Mouse (Mus musculus) midbrain, embryonic 10.5 days (tissue): ENCODE measurements around the gene Osbpl6. TPM values are rescaled to one million over a fixed set of nuclear protein-coding genes. Genes with fewer than 3 reads are reported as not detected.

Experiments
- DNase-seq: peaks from one replicate; pipeline ENCODE4 v3.0.0-alpha.2; 2017; ENCODE audit warnings: low spot score
- H3K27ac ChIP-seq: fragments of 300-500 bp; sonication (generic); replicated peaks from 2 replicates; pipeline ENCODE4 v1.5.1; 2016; ENCODE audit warnings: mild to moderate bottlenecking
- H3K27me3 ChIP-seq: fragments of 300-500 bp; sonication (generic); 2 replicates; pipeline ENCODE4 v1.6.1; 2016; ENCODE audit warnings: low read depth, mild to moderate bottlenecking; ENCODE audit not compliant: poor library complexity, severe bottlenecking
- H3K36me3 ChIP-seq: fragments of 300-500 bp; sonication (generic); 2 replicates; pipeline ENCODE4 v1.6.1; 2016; ENCODE audit warnings: mild to moderate bottlenecking, moderate library complexity
- H3K4me1 ChIP-seq: fragments of 300-500 bp; sonication (generic); 2 replicates; pipeline ENCODE4 v1.6.1; 2016
- H3K4me3 ChIP-seq: fragments of 300-500 bp; sonication (generic); 2 replicates; pipeline ENCODE4 v1.5.1; 2016; ENCODE audit warnings: mild to moderate bottlenecking, moderate library complexity
- H3K9me3 ChIP-seq: fragments of 300-500 bp; sonication (generic); replicated peaks from 2 replicates; pipeline ENCODE4 v1.6.1; 2016; ENCODE audit warnings: mild to moderate bottlenecking
- WGBS: fragments of 180-500 bp; shearing (Covaris S2); methylation state at CpG from one replicate; pipeline ENCODE4 v1.1.7; 2016; 5-methylcytosine and 5-hydroxymethylcytosine counted together
- polyA plus RNA-seq: library from polyadenylated mRNA; unstranded; fragments of >200 nt; fragmentation: Nextera tagmentation; extraction: Ambion mirVana; gene quantifications from 2 replicates; pipeline ENCODE4 v1.2.1, GENCODE M21; 2016

Osbpl6 gene
- polyA plus RNA-seq, 1 experiment from 2014 or later, result 10.8 TPM

DNA sequence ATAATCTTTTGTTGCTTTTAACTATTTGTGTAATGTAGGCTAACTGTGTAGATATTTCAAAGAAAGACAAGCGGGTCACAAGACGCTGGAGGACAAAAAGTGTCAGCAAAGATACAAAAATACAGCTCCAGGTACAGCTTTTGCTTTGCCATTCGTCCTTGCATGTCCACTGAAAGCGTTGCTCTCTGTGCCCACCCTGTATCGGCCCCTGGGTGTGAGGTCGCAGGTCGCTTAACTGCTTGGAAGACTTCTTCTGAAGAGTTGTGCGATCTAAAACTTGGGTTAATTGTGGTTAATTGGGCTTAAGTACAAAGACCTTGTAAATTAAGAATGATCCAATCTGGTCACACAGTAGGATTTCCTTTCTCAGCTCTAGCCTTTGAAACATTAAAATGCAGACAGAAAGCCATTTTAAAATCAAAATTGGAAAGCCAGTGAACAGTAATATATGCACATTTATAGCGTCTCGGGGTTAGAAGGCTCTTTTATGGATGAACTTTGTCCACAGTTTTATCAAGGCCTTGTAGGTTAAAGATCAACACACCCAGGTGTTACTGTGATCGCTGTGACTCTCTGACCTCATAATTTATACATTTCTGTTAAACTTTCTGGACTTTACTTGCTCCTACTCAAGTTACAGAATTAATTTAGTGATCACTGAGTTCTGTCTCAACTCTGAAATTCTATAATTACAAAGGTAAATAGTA, 149.7 kb downstream of the Osbpl6 start:
- WGBS, result 83% methylated on average over 11 of the region's 11 CpGs
- H3K36me3 ChIP-seq, result no peaks in the 10 kb centered on the region
- no peaks in the 10 kb centered on the region for H3K9me3 ChIP-seq
- H3K4me1 ChIP-seq, result no peaks in the 10 kb centered on the region
- H3K27me3 ChIP-seq, result no peaks in the 10 kb centered on the region
- no peak overlapping the region for H3K4me3 ChIP-seq
- H3K27ac ChIP-seq, result no peak overlapping the region
- DNase-seq, result no peak

DNA sequence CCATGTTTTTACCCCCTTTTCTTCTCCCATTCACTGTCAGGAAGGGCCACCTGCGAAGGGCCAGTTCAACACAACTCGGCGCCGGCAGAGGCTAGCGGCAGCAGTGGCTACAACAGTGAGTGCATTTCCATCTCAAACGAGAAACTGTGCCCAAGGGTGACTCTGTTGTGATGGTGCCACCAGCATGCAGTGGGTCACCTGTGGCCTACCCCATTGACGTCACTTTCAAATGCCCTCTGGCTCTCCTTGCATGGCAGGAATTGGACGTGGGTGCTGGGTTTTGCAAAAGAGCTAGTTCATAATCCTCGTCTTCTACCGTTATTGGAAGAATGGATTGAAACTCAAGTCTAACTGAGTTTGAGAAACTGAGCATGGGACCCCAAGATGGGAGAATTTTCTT, 153.8 kb downstream of the Osbpl6 start:
- Histone ChIP-seq H3K27ac (no peak overlapping the region), H3K27me3 (no peaks in the 10 kb centered on the region), H3K4me3 (no peak overlapping the region), H3K4me1 (no peaks in the 10 kb centered on the region), H3K36me3 (no peaks in the 10 kb centered on the region), H3K9me3 (no peaks in the 10 kb centered on the region)
- DNase-seq, result no peak
- 90% methylated on average over 10 of the region's 10 CpGs for WGBS

DNA sequence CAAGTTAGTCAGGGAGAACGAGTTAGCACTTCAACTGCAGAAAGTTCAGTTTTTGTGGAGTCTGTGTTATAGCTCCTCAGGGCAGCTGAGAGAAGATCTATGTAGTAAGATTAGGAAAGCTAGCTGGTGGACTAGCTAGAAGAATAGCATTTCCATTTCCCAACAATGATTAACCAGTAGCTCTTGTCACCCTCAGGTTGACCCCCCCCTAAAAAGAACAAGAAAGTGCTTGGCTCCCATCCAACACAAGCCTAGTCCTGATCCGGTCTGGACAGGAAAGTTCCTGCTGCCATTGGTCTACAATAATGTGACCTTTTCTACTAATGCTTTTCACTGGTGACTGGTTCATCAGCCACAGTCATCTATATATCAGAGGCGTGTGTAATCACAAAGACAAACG, 157.6 kb downstream of the Osbpl6 start:
- DNase-seq, result no peak
- no peaks in the 10 kb centered on the region for H3K36me3 ChIP-seq
- 84% methylated on average over 4 of the region's 4 CpGs for WGBS
- no peak overlapping the region for H3K27ac ChIP-seq
- no peaks in the 10 kb centered on the region for H3K4me1 ChIP-seq
- no peaks in the 10 kb centered on the region for H3K27me3 ChIP-seq
- no peaks in the 10 kb centered on the region for H3K9me3 ChIP-seq
- no peak overlapping the region for H3K4me3 ChIP-seq

DNA sequence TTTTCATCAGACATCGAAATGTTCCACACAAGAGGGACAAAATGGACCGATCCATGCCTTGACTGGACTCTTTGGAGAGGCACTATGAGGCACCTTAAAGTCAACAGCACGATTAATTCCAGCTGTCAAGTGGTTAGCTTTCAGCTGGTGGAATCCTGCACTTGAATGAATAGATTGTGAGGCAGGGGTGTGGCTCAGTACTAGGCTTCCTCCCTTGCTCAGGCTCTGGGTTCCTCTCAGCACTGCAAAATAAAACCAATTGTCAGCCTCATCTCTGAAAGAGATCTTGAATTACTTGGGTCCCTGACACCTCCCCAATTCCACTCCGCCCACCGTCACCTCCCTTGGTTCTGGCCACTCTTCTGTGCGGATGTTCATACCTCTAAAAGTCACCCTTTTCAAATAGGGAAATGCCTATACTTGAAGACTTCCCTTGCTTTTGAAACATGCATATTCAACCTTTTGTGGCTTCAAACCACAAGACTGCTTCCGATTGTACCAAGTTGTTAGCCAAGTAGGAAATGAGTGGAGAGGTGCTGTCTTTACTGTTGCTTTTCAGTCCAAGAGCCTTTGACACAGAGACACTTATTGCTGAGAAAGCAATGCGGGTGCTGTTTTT, 160.7 kb downstream of the Osbpl6 start:
- no peaks in the 10 kb centered on the region for H3K4me1 ChIP-seq
- H3K4me3 ChIP-seq, result no peak overlapping the region
- H3K9me3 ChIP-seq, result no peaks in the 10 kb centered on the region
- 86% methylated on average over 8 of the region's 8 CpGs for WGBS
- no peaks in the 10 kb centered on the region for H3K36me3 ChIP-seq
- no peaks in the 10 kb centered on the region for H3K27me3 ChIP-seq
- no peak overlapping the region for H3K27ac ChIP-seq
- DNase-seq, result no peak

DNA sequence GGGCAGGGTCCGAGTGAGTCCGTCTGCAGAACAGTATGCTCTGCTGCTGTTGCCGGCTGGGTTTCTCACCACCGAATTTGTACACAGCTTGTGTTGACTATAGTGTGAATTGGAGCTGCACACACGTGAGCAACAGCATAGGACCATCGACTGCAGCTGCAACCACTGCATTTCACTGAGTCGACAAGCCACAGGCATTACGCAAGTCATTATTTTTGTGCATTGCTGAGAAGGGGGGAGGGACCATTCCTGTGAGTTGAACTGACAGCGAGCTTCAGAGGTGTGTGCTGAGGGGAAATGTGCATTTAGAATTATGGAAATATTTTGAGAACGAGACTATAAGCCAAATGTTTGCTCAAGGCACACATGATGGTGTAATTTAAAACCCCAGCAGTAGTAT, 165.2 kb downstream of the Osbpl6 start:
- Histone ChIP-seq H3K4me3 (no peak overlapping the region), H3K4me1 (no peaks in the 10 kb centered on the region), H3K9me3 (no peaks in the 10 kb centered on the region), H3K36me3 (no peaks in the 10 kb centered on the region), H3K27ac (no peak overlapping the region), H3K27me3 (no peaks in the 10 kb centered on the region)
- DNase-seq, result no peak
- WGBS, result 86% methylated on average over 10 of the region's 10 CpGs

DNA sequence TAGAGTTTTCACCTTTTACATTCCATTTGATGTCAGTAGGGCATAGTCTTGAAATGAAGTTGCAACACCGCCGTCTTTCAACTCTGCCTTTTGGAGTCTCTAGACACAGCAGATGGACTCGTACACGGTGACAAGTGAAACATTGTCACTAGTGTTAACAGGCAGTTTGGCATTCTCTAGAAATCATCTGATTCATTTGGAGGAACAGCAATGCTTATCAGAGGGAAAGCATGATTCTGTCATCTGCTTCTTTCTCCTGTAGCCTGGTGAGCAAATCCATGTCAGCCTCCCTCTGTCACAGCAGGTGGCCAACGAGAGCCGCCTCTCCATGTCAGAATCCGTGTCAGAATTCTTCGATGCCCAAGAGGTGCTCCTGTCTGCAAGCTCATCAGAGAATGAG, 172.6 kb downstream of the Osbpl6 start:
- Histone ChIP-seq H3K4me1 (no peaks in the 10 kb centered on the region), H3K9me3 (peaks cover 3% of the 10 kb centered on the region; the same call in 1 of the 2 replicates), H3K27me3 (no peaks in the 10 kb centered on the region), H3K27ac (no peak overlapping the region), H3K36me3 (no peaks in the 10 kb centered on the region; the same call in 1 of the 2 replicates), H3K4me3 (no peak overlapping the region)
- no peak for DNase-seq
- WGBS, result 88% methylated on average over 8 of the region's 8 CpGs

DNA sequence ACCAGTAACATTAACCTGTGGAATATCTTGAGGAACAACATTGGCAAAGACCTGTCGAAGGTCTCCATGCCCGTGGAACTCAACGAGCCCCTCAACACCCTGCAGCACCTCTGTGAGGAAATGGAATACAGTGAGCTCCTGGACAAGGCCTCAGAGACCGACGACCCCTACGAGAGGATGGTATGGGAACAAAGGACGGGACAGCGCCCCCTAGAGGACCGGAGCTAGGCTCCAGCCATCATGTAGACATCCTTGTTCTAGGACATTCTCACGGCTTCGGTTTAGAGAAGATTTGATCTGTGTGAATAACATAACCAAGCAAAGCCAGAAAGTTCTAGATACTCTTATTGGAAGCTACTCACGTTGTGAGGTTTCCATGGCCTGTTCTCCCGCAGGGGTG, 178.8 kb downstream of the Osbpl6 start:
- H3K27ac ChIP-seq, result no peak overlapping the region
- H3K4me1 ChIP-seq, result no peaks in the 10 kb centered on the region
- 91% methylated on average over 13 of the region's 13 CpGs for WGBS
- H3K36me3 ChIP-seq, result peaks cover 13% of the 10 kb centered on the region; the same call in 1 of the 2 replicates
- DNase-seq, result no peak
- H3K4me3 ChIP-seq, result no peak overlapping the region
- peaks cover 3% of the 10 kb centered on the region; the same call in 1 of the 2 replicates for H3K9me3 ChIP-seq
- no peaks in the 10 kb centered on the region for H3K27me3 ChIP-seq

DNA sequence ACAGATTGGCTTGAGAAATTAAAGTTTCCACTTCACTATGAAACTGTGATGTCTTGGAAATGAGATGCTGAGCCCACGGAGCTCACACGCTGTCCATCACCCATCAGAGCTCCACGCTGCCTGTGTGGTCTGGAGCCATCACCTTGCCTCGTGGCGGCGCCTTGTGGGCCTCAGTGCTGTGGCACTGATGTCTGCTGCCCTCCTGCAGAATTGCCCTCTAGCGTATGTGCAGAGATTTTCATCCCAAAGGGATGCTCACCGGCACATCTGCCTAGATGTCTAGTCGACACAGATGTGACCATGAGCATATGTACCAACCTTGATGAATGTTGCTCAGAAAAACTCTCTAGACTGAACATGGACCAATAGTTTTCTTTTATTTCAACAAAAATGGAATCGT, 180.6 kb downstream of the Osbpl6 start:
- 85% methylated on average over 10 of the region's 10 CpGs for WGBS
- Histone ChIP-seq H3K9me3 (peaks cover 3% of the 10 kb centered on the region; the same call in 1 of the 2 replicates), H3K27me3 (no peaks in the 10 kb centered on the region), H3K36me3 (peaks cover 13% of the 10 kb centered on the region; the same call in 1 of the 2 replicates), H3K4me3 (no peak overlapping the region), H3K27ac (no peak overlapping the region), H3K4me1 (no peaks in the 10 kb centered on the region)
- no peak for DNase-seq

DNA sequence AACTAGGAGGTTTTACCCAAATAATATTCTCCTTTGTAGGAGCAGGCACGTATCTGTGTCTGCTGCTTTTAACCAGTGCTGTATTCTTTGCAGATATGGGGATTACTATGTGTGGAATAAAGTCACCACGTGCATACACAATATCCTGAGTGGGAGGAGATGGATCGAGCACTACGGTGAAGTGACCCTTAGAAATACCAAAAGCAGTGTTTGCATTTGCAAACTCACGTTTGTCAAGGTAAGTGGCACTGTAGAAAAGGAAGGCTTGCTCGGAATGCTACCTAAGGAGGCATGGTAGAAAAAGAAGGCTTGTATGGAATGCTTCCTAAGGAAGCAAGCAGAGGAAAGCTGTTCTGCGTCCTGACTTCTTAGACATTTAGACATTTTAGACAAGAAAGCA, 183.9 kb downstream of the Osbpl6 start:
- Histone ChIP-seq H3K9me3 (no peaks in the 10 kb centered on the region), H3K36me3 (peaks cover 5% of the 10 kb centered on the region; the same call in 1 of the 2 replicates), H3K27me3 (no peaks in the 10 kb centered on the region), H3K4me3 (no peak overlapping the region), H3K27ac (no peak overlapping the region), H3K4me1 (no peaks in the 10 kb centered on the region)
- 91% methylated on average over 7 of the region's 7 CpGs for WGBS
- DNase-seq, result no peak

DNA sequence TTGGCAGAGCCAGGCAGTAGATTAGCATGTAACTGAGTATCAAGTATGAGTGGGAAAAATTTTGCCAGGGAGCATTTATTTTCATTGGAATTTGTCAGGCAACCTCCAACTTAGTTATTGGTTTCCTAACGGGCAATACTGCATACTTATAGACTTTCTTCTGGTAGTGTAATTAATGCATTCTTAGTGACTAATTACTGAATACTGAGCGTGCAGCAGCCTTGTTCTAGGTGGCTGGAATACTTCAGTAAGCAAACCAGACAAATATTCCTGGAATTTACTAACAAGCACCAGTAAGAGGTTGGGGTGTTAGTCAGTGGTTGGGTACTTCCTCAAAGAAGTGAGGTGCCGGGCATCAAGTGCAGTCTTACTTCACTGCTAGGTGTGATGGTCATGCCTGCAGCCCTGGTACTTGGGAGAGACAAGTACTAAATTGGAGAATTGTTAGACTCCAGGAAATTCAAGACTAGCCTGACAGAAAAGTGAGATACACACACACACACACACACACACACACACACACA, 186.2 kb downstream of the Osbpl6 start:
- Histone ChIP-seq H3K36me3 (no peaks in the 10 kb centered on the region), H3K9me3 (no peaks in the 10 kb centered on the region), H3K27ac (no peak overlapping the region), H3K27me3 (no peaks in the 10 kb centered on the region), H3K4me3 (no peak overlapping the region), H3K4me1 (no peaks in the 10 kb centered on the region)
- no peak for DNase-seq
- WGBS, result 83% methylated on average over 3 of the region's 3 CpGs

DNA sequence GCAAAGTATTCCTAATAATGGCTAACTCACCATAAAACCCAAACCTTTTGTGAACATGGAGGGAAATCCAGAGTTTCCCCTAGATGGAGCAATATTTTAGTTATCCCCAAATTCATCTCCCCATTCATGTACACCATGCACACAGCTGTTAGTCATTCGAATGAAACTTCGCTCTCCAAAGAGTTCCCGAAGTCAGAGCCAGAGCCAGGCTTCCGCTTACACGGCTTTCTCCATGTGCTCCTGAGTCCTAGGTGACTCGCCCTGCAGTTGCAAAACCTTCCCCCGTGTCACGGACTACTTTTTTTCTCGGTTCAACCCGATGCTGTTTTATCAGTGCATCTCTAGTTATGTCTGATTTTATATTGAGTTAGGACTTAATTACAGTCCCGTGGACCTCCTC, 191.2 kb downstream of the Osbpl6 start:
- H3K4me1 ChIP-seq, result no peaks in the 10 kb centered on the region
- H3K4me3 ChIP-seq, result no peak overlapping the region
- H3K27me3 ChIP-seq, result no peaks in the 10 kb centered on the region
- 86% methylated on average over 11 of the region's 11 CpGs for WGBS
- no peak overlapping the region for H3K27ac ChIP-seq
- H3K9me3 ChIP-seq, result no peaks in the 10 kb centered on the region
- no peaks in the 10 kb centered on the region for H3K36me3 ChIP-seq
- no peak for DNase-seq

DNA sequence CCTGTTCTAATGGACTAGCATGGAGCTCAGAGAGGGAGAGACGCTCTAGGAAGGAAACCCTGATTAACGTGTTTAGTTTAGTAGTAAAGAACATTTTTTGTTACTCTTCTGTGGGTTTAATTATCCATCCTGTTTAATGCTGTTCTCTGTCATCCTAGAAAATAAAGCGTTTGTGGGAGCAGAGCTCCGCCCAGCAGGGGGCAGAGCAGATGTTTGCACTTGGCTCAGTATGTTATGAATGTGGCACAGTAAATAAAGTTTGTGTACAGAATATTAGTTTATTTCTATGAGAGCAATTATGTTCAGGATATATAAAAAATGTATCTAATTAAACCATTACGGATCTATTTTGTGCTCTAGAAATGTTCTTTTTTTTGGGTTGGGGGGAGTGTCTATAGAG, 192.9 kb downstream of the Osbpl6 start:
- no peak overlapping the region for H3K4me3 ChIP-seq
- 83% methylated on average over 5 of the region's 5 CpGs for WGBS
- H3K4me1 ChIP-seq, result no peaks in the 10 kb centered on the region
- no peaks in the 10 kb centered on the region for H3K9me3 ChIP-seq
- no peaks in the 10 kb centered on the region for H3K36me3 ChIP-seq
- no peaks in the 10 kb centered on the region for H3K27me3 ChIP-seq
- H3K27ac ChIP-seq, result no peak overlapping the region
- DNase-seq, result no peak

DNA sequence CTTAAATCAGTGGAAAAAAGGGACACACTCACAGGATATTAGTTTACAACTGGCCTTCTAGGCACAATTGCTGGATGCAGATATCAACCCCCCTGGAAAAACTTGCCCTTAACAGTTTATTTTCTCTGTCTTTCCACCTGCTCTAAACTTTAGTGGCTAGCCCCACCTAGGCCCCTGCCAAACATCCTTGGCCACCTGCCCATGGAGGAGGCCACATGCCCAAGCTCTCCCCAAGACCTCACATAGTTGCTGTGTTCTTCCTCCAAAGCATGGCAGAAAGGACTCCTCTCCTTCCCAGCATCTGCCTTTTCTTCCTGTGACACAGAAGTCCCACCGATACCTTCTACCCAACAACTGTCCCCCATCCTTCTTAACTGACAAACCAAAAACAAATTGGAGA, 195.9 kb downstream of the Osbpl6 start:
- Histone ChIP-seq H3K9me3 (no peaks in the 10 kb centered on the region), H3K4me3 (no peak overlapping the region), H3K27me3 (no peaks in the 10 kb centered on the region), H3K36me3 (no peaks in the 10 kb centered on the region), H3K27ac (no peak overlapping the region), H3K4me1 (no peaks in the 10 kb centered on the region)
- WGBS, result 96% methylated on average over 1 of the region's 1 CpGs
- no peak for DNase-seq
